Mouse (Mus musculus) adipocyte (in vitro differentiated cells): ENCODE data around the gene Glmp.
"Not testable (repeated sequence)": the region's sequence is repeated elsewhere in the genome, so short reads cannot be mapped to it uniquely, and the experiment has no call there.

ENCODE experiments used
- DNase-seq: peaks from one replicate; pipeline ENCODE4 v3.0.0-alpha.2; 2016; ENCODE audit warnings: low spot score

The Glmp gene

DNA sequence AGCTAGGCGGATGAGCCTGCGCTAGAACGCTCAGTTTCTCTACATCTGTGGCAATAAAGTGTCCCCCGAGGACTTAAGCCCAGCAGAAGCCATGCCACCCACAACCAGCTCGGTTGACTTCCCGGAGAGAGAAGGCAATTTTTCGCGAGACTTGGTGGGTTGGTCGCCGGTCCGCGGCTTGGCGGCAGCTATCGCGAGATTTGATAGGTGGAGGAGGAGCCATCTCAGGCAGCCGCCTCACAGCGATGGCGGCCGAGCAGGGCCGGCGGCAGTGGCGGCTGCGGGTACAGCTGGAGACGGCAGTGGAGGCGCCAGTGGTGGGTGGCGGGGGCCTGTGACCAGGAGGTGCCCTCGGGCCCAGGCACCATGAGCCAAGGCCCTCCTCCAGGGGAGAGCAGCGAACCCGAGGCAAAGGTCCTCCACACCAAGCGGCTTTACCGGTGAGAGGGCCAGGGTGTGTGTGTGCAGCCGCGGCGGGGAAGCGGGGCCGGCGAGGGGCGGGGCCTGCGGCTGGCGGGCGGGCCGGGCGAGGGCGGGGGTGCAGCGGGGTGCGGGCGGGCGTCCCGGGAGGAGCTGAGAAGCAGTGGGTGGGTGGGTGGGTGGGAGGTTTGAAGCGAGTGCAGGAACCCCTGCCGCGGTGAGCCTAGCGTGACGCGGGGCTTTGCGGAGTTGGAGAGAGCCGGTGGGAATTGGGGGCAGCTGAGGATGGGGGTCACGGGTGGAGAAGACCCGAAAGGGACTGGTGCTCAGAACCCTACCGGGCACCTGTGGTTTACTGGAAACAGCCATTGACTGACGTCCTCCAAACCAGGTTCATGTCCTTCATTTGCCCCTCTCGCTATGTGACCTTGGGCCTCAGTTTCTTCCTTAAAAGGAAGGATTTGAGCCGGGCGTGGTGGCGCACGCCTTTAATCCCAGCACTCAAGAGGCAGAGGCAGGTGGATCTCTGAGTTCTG is 11.5 kb downstream of the Glmp start, which contains the start of the genes Tmem79 and Smg5:
Gene Tmem79 (minus strand): TSS at position 91 of the 956 bp plus-strand sequence.
Gene Smg5 (plus strand): TSS at position 203 of the 956 bp plus-strand sequence.
- peak; percentile 96 for DNase-seq

DNA sequence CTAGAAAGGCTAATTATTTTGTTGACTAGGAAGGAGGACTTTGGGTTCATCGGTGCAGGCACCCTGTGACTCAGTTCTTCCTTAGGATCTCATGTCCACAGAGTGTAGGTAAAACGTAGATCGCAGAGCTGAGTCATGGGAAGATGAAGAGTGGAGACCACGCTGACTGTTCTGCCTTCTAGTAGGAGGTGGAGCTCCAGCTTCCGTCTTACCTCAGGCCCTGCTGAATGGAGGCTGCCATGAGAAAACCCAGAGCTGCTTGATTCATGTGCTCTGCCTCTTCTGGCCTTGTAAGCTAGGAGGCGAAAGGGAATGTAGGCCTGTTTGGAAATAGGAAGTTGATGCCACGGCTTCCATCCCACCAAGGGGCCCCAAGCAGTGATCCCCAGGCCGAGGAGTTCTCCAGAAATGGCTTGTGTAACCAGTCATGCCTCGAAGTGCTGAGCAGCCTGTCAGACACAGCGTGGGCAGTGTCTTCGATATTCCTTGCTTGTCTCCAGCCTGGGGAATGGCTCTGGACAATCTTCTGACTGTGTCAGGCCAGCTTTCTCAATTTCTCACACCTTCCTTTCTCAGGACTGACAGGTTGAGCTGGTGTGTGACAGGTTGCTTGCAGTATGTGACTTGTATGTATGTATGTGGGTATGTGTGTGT is 12.7 kb downstream of the Glmp start:
- peak; percentile 69 for DNase-seq

DNA sequence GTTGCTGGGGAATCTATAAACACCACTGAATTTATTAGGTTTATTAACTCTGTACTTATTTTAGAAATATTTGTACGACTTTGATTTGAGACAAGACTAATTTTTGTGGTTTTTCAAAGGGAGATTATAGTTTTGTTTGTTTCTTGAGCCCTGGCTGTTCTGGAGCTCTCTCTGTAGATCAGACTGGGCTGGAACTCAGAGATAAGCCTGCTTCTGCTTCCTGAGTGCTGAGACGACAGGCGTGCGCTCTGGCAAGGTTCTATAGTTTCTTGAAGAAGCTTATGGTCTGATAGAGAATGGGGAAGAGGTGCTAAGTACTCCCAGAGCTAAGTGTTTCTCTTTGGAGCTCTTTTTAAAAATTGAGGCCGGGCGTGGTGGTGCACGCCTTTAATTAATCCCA is 13.5 kb downstream of the Glmp start:
- no peak for DNase-seq

DNA sequence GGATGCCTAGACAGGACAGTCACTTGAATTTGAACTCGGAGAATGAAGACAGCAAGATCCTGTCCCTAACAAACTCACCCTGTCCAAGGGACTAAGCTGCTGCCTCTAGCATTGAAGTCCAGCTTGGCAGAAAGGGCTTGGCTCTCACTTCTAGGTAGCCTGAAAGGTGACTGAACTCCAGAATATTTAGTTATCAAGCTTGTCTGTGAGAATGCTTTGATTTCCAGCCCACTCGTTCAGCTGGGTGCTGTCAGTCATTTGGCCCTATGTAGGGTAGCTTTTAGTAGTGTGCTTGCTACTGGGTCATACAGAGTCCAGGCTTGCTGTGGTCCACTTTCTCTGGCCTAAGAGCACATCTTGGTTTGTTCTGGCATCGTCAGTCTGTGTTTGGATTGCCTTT is 14.2 kb downstream of the Glmp start:
- no peak for DNase-seq

DNA sequence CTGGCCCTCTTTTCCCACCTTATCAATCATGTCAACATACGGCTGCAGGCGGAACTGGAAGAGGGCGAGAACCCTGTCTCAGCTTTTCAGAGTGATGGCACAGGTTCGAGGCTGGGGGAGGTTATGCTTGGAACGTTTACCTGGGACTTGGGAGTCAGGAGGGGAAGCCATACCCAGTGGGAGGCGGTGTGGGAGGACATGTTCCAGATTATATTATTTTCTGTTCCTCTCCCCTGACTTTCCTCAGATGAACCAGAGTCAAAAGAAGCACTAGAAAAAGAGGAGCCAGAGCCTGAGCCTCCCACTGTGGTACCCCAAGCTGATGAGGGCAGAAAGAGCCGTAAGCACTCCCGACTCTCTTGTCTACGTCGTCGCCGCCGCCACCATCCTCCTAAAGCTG is 25.9 kb downstream of the Glmp start:
- DNase-seq: no peak

DNA sequence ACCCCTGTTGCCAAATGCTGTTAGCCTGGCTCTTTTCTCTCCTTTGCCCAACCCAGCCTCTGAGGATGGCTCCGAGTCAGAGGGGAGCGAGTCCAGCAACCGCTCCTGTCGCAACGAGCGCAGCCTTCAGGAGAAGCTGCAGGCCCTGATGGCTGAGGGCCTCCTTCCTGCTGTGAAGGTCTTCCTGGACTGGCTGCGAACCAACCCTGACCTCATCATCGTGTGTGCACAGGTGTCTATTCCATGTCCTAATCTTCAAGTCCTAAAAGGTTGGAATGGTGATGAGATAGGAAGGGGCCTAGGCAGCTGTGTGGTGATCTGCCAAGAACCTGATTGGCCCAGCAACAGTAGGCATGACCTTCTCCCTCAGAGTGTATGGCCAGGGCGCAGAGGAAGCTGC is 28.1 kb downstream of the Glmp start:
- no peak for DNase-seq

DNA sequence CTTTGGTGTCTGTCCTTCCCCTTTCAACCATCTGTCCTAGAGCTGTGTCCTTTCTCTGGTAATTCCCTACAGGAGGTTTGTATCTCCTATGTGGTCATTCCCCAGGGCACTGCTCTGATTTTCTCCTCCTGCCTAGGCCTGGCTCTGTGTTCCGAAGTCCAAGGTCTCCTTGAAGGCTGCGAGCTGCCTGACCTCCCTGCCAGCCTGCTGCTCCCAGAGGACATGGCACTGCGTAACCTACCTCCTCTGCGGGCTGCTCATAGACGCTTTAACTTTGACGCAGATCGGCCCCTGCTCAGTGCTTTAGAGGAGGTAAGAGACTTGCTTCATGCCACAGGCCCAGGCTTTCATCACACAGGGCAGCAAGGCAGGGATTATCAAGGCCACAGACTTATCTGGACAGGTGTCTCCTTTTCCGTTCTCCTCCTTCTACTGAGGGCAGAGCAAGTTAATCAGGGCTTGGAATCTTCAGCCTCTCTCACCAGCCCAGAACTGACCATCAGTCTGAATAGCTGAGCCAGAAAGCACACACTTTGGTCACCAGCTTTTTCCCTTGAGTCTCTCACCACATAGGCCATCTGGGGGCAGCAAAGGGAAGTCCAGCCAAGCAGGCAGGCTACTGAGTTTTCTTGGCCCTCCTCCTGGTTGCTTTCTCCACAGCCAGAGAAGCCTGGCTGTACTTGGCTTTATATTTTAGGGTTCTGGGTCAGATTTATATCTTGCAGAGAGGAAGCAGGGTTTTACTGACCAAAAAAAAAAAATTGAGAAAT is 29.8 kb downstream of the Glmp start:
- DNase-seq: peak; percentile 84

DNA sequence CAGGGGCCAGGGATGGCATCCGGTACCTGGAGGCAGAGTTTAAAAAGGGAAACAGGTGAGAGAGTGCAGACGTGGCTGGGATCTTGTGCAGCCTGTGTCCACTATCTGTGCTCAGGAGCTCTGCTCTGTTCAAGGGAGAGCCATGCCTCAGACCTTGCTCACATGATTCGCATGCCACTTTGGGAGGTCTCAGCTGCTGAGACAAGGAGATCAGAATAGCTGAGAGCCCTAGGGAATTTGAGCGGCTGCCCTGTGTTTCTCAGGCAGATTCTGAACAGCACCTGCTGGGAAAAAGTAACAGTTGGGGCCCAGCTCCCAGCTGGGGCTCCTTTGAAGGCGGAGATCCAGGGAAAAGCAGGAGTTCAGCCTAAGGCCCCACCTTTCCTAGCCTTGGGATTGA is 34.8 kb downstream of the Glmp start:
- no peak for DNase-seq

DNA sequence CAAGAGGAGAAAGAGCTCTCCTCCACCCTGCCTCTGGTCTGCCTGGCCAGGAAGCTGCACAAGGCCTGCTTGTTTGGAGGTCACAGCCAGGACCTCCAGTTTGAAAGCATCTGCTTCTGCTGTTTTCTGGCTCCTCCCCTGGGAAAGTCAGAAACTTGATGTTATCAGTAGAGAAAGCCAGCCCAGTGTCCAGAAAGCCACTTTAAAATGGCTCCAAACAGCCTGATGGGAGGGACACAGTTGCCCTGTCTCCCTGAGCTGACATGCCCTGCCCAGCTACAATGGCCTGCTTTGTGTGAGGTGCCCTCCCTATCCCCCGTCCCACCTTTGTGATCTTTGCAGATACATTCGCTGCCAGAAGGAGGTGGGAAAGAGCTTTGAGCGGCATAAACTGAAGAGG is 35.2 kb downstream of the Glmp start:
- no peak for DNase-seq

DNA sequence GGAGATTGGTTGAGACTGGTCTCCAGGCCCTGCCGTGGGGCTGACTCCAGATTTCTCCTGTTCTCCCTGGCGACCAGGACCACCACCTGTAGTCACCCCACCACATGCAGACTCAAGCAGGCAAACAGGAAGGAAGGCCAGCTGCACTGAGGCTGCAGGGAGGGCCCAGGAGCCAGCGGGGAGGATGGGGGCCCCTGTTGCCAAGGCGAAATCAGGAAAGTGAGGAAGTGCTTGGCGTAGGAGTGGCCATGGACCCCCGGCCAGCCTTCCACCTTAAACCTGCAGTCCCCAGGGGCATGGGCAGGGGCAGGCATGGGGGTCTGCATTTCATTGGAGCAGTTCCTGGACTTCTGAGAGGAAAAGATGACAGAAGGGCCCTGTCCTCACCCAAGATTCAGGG is 36.3 kb downstream of the Glmp start:
- DNase-seq: no peak

DNA sequence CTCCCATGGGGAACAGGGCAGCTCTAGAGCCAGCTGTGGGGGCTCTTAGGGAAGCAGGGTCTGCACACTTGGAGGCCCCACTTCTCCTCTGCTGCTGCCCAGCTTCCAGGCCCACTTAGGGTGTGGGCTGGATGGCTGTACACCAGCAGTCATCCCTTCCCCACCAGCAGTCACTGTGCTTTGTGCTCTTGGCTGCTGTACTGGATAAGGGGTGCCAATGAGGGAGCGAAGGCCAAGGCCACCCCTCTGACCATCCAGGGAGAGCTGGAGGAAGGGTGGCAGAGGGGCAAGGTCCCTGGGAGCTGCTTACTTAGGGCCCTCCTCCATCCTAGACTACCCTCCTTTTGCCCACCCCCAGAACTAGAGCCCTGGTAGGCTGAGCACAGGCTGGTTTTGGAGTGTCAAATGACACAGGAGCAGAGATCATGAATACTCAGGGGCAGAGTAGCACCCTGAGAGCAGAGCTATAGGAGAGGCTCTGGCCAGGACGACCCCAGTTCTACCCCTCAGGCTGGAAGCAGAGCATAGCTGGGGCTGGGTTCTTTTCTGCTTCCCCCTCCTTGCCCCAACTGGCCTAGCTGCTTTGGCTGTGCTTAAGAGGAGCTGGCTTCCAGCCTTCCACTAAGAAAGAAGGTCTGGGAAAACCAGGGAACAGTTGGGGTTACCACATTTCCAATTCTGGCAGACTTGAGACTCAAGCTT is 36.9 kb downstream of the Glmp start:
- DNase-seq: no peak

DNA sequence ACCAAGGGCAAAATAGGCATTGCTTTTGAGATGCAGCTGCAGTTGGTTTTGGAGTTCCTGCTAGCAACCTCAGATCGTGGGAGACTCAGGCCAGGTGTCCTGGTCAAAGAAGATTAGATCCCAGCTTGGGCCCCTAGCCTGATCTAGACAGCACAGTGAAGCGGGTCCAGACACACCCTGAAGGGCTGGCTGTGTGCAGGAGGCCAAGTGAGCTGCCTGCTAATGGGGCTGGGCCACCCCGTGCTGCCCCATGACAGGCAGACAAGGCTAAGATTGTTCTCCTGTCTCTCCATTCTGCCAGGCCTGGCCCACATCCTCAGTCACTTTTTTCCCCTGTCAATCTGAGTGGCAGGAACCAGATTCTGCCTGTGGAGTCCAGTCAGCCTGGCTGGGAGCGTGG is 38.9 kb downstream of the Glmp start:
- DNase-seq: no peak

DNA sequence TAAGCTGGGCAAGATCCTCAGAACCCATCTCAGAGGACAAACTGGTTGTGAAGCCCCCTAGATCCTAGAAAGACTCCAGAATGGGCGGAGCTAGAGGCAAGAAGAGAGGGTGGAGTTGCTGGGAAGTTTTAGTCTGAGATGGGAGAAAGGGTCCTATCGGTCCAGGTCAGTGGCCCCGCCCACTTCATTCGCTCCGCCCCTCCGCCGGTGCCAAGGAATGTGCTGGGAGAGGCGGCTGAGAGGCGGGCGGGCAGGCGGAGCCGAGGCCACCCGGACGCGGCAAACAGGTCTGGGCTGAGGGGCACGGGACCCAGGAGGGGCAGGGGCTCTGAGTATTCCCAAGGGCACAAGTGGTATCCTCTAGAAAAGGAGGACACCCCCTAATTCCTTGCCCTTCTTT is 39.5 kb downstream of the Glmp start, which contains the start of gene Paqr6:
Gene Paqr6 (plus strand): TSS at position 248 of the 400 bp plus-strand sequence.
- no peak for DNase-seq

DNA sequence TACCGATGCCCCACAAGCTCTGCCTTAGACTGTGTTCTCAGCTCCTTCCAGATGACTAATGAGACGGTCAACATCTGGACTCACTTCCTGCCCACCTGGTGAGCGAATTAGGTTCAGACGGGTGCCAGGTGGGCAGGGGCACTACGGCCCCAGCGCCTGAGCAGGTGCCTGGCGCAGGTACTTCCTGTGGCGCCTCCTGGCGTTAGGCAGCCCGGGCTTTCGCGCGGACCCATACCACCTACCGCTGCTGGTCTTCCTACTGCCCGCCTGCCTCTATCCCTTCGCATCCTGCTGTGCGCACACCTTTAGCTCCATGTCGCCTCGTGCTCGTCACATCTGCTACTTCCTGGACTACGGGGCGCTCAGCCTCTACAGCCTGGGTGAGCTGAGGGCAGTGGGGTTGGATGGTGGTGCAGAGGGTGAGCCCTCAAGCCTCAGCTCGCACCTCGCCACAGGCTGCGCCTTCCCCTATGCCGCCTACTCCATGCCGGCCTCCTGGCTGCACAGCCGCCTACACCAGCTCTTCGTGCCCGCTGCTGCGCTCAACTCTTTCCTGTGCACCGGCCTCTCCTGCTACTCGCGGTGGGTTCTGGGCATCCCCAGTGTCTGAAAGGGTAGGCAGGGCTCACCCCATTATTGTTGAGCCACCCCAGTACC is 41.0 kb downstream of the Glmp start:
- DNase-seq: no peak

DNA sequence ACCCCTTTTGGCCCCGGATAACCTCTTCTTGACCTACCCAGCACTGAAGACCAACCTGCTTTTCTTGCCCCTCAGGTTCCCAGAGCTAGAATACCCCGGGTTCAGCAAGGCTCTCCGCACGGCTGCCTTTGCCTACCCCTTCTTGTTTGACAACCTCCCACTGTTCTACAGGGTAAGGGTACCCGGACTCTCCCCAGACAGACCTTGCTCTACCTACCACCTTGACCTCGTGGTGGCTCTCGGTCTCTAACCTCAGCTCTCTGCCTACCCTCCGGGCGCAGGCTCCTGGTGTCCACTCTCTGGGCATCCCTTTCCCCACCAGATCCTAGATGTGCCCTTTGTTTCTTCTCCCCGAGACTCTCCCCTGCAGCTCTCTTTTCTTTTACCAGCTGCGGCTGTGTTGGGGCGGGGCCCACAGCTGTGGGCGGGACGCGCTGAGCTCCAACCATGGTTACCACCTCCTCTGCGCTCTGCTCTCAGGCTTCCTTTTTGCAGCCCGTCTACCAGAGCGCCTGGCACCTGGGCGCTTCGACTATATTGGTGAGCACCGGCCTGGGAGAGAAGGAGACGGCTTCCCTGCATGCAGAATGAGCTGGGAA is 42.1 kb downstream of the Glmp start:
- DNase-seq: not testable (repeated sequence)

DNA sequence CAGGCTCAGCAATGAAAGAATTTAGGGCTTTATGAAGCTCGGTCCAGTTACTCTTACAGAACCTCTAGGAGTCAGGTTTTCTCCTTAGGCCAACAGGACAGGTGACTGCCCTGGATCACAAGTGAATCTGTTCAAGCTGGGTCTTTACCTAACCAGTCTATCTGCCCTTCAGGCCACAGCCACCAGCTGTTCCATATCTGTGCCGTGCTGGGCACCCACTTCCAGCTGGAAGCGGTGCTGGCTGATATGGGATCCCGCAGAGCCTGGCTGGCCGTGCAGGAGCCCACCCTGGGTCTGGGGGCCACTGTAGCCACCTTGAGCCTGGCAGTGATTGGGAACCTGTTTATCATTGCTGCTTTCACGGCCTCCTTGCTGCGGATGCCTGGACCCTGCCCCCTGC is 42.7 kb downstream of the Glmp start:
- DNase-seq: not testable (repeated sequence)

DNA sequence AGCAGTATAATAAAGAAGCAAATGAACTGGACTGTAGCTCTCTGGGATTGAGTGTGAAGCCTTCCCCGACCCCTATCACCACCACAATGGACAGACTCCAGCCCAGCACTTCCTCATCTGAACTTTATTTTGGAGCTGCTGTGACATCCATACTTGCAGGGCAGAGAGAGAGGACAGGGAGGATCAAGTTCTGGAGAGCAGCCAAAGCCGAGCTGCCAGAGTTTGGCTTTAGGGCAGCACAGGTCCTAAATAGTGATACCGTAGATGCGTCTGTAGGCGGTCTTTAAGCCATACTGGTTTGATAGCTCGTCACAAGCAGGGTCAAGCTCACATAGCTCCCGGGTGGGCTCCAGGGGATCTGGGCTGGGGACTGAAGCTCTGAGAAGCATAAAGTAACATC is 43.7 kb downstream of the Glmp start:
- DNase-seq: not testable (repeated sequence)

DNA sequence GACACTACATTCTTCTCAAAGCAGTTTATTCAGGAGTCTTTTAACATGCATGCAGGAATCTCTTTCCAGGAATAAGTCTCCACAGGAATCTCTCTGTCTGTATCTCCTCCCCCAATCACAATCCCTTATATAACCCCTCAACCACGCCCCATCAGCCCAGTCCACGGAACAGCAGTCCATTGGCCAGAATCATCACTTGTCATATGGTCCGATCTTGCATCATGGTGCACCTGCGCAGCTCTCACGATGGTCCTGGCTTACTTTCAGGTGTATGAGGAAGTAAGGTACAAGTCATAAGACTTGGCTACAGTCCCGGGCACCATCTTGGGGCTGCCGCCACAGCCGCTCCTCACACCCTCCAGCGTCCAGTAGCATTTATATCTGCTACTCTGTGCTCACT is 47.8 kb downstream of the Glmp start, which contains the start of gene Bglap3:
Gene Bglap3 (minus strand): TSS at position 101 of the 400 bp plus-strand sequence.
- not testable (repeated sequence) for DNase-seq

DNA sequence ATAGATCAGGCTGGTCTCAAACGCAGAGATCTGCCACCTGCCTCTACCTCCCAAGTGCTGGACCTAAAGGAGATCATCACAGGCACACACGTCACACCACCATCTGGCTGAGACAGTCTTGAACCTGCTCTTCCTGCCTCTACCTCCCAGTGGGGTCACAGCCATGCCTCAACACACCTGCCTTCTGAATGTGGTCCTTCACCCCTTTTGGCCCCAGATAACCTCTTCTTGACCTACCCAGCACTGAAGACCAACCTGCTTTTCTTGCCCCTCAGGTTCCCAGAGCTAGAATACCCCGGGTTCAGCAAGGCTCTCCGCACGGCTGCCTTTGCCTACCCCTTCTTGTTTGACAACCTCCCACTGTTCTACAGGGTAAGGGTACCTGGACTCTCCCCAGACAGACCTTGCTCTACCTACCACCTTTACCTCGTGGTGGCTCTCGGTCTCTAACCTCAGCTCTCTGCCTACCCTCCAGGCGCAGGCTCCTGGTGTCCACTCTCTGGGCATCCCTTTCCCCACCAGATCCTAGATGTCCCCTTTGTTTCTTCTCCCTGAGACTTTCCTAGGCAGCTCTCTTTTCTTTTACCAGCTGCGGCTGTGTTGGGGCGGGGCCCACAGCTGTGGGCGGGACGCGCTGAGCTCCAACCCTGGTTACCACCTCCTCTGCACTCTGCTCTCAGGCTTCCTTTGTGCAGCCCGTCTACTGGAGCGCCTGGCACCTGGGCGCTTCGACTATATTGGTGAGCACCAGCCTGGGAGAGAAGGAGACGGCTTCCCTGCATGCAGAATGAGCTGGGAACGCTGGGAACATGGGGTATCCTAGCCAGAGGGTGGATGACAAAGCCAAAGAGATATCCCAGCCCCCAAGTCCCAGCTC is 51.2 kb downstream of the Glmp start:
- not testable (repeated sequence) for DNase-seq

DNA sequence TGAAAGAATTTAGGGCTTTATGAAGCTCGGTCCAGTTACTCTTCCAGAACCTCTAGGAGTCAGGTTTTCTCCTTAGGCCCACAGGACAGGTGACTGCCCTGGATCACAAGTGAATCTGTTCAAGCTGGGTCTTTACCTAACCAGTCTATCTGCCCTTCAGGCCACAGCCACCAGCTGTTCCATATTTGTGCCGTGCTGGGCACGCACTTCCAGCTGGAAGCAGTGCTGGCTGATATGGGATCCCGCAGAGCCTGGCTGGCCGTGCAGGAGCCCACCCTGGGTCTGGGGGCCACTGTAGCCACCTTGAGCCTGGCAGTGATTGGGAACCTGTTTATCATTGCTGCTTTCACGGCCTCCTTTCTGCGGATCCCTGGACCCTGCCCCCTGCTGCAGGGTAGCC is 51.8 kb downstream of the Glmp start:
- DNase-seq: not testable (repeated sequence)
